Mouse (Mus musculus): Measurements from ENCODE around the gene Upp2. TPM values are rescaled to one million over a fixed set of nuclear protein-coding genes. Genes with fewer than 3 reads are reported as not detected.

Gene Upp2
- polyA plus RNA-seq (2012; rRNA removed): 4.8 and 7.6 TPM in 2 replicates

DNA sequence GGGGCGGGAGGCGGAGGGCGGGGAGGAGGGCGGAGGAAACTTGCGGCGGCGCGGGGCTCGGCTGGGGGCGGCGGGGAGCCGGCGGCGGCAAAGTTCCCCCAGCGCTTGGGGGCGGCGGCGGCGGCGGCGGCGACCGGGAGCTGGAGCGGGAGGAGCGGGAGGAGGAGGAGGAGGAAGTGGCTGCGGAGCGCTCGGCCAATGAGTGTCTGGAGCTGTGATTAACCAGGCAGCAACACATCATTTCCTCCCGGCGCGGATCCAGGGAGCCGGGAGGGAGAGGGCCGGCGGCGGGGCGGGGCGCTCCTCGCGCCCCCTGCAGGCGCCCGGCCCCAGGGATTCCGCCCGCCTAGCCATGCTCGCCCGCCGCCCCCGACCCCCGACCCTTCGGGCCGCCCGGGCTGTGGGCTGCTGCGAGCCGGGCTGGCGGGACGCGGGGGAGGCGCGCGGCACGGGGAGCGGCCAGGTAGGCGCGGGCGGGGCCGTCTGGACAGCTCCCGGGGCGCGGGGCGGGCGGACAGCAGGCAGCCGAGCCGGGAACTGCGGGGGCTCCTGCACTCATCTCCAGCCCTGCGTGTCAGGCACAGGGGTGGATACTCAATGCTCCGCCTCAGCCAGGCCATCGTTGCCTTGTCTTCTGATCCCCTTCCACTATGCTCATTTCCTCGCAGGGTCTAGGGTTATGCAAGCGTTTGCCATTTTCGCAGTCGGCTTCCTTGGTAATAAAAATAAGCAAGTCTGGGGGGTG is at the start of gene Upp2, which contains the start of gene Acvr1:
Gene Upp2 (plus strand): TSS at position 233 of the 745 bp plus-strand sequence.
Gene Acvr1 (minus strand): TSS at position 92 of the 745 bp plus-strand sequence.
- Histone ChIP-seq H3K4me1 (ENCODE audit: control insufficient read depth, insufficient read depth, low read length) (peaks cover 19% of the 10 kb centered on the region), H3K4me3 (replicated peaks; ENCODE audit: extremely low read depth, low read depth, low read length) (peak within 1 kb of the TSS; percentile 100)
- peak; percentile 84 for DNase-seq
- 1% methylated on average over 54 of the region's 80 CpGs for WGBS
- TF ChIP-seq CTCF (IDR thresholded peaks at IDR 0.05; ENCODE audit: insufficient read depth, low read length) (no peak), POLR2A (IDR thresholded peaks at IDR 0.05; ENCODE audit: borderline replicate concordance, extremely low read depth, low read depth, low read length) (peak; percentile 37; the same call in 1 of the 2 replicates)

- TF ChIP-seq CTCF (IDR thresholded peaks at IDR 0.05; ENCODE audit: insufficient read depth, low read length) (no peak), POLR2A (IDR thresholded peaks at IDR 0.05; ENCODE audit: borderline replicate concordance, extremely low read depth, low read depth, low read length) (no peak)
- Histone ChIP-seq H3K4me1 (ENCODE audit: control insufficient read depth, insufficient read depth, low read length) (peaks cover 4% of the 10 kb centered on the region), H3K4me3 (replicated peaks; ENCODE audit: extremely low read depth, low read depth, low read length) (no peak overlapping the region)
- DNase-seq: no peak
- 85% methylated on average over 1 of the region's 1 CpGs for WGBS
These were observed 48.6 kb upstream of the Upp2 start for GRCm38 (mm10) chr2:58518517-58518916.

GRCm38 (mm10) chr2:58520727-58521126 is 46.4 kb upstream of the Upp2 start:
- peaks cover 4% of the 10 kb centered on the region for H3K4me1 ChIP-seq (ENCODE audit: control insufficient read depth, insufficient read depth, low read length)
- H3K4me3 ChIP-seq (replicated peaks; ENCODE audit: extremely low read depth, low read depth, low read length): no peak overlapping the region
- TF ChIP-seq POLR2A (IDR thresholded peaks at IDR 0.05; ENCODE audit: borderline replicate concordance, extremely low read depth, low read depth, low read length) (no peak), CTCF (IDR thresholded peaks at IDR 0.05; ENCODE audit: insufficient read depth, low read length) (no peak)
- no peak for DNase-seq
- WGBS: 78% methylated on average over 9 of the region's 9 CpGs

GRCm38 (mm10) chr2:58521621-58522020 is 45.5 kb upstream of the Upp2 start:
- Histone ChIP-seq H3K4me3 (replicated peaks; ENCODE audit: extremely low read depth, low read depth, low read length) (no peak overlapping the region), H3K4me1 (ENCODE audit: control insufficient read depth, insufficient read depth, low read length) (peaks cover 4% of the 10 kb centered on the region)
- 59% methylated on average over 6 of the region's 6 CpGs for WGBS
- no peak for DNase-seq
- no peak for TF ChIP-seq CTCF (IDR thresholded peaks at IDR 0.05; ENCODE audit: insufficient read depth, low read length)
- TF ChIP-seq POLR2A (IDR thresholded peaks at IDR 0.05; ENCODE audit: borderline replicate concordance, extremely low read depth, low read depth, low read length): no peak

GRCm38 (mm10) chr2:58523097-58523496 is 44.0 kb upstream of the Upp2 start:
- no peaks in the 10 kb centered on the region; the same call in none of the 2 replicates for H3K4me1 ChIP-seq (ENCODE audit: control insufficient read depth, insufficient read depth, low read length)
- WGBS: 69% methylated on average over 12 of the region's 12 CpGs
- DNase-seq: no peak
- TF ChIP-seq POLR2A (IDR thresholded peaks at IDR 0.05; ENCODE audit: borderline replicate concordance, extremely low read depth, low read depth, low read length): no peak
- no peak for TF ChIP-seq CTCF (IDR thresholded peaks at IDR 0.05; ENCODE audit: insufficient read depth, low read length)
- H3K4me3 ChIP-seq (replicated peaks; ENCODE audit: extremely low read depth, low read depth, low read length): no peak overlapping the region

- no peak for TF ChIP-seq POLR2A (IDR thresholded peaks at IDR 0.05; ENCODE audit: borderline replicate concordance, extremely low read depth, low read depth, low read length)
- TF ChIP-seq CTCF (IDR thresholded peaks at IDR 0.05; ENCODE audit: insufficient read depth, low read length): no peak
- 86% methylated on average over 5 of the region's 5 CpGs for WGBS
- Histone ChIP-seq H3K4me1 (ENCODE audit: control insufficient read depth, insufficient read depth, low read length) (no peaks in the 10 kb centered on the region; the same call in 1 of the 2 replicates), H3K4me3 (replicated peaks; ENCODE audit: extremely low read depth, low read depth, low read length) (no peak overlapping the region)
- DNase-seq: no peak
These were observed 43.2 kb upstream of the Upp2 start for GRCm38 (mm10) chr2:58523894-58524293.

DNA sequence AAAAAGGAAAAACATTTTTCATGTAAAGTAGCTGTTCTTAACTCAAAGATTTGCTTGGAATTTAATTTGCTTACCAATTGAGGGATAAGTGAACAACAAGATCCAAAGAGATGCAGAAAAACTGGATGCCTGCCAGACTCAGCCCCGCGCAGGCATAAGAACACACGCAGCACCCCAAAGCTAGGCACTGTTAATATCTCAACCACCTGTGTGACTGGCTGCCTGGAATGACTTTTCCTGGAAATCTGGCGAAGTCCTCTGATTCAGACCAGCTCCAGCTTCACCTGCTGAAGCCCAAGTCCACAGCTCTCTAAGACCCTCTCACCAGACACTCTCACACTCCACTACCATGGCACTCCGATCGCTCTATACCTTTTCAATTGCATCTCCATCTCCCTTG is 42.7 kb upstream of the Upp2 start:
- Histone ChIP-seq H3K4me3 (replicated peaks; ENCODE audit: extremely low read depth, low read depth, low read length) (no peak overlapping the region), H3K4me1 (ENCODE audit: control insufficient read depth, insufficient read depth, low read length) (peaks cover 2% of the 10 kb centered on the region)
- WGBS: 89% methylated on average over 6 of the region's 6 CpGs
- no peak for TF ChIP-seq POLR2A (IDR thresholded peaks at IDR 0.05; ENCODE audit: borderline replicate concordance, extremely low read depth, low read depth, low read length)
- no peak for TF ChIP-seq CTCF (IDR thresholded peaks at IDR 0.05; ENCODE audit: insufficient read depth, low read length)
- no peak for DNase-seq

- no peak for TF ChIP-seq POLR2A (IDR thresholded peaks at IDR 0.05; ENCODE audit: borderline replicate concordance, extremely low read depth, low read depth, low read length)
- WGBS: 87% methylated on average over 3 of the region's 3 CpGs
- DNase-seq: no peak
- peaks cover 17% of the 10 kb centered on the region for H3K4me1 ChIP-seq (ENCODE audit: control insufficient read depth, insufficient read depth, low read length)
- H3K4me3 ChIP-seq (replicated peaks; ENCODE audit: extremely low read depth, low read depth, low read length): no peak overlapping the region
These were observed 39.3 kb upstream of the Upp2 start for GRCm38 (mm10) chr2:58527786-58528185.

DNA sequence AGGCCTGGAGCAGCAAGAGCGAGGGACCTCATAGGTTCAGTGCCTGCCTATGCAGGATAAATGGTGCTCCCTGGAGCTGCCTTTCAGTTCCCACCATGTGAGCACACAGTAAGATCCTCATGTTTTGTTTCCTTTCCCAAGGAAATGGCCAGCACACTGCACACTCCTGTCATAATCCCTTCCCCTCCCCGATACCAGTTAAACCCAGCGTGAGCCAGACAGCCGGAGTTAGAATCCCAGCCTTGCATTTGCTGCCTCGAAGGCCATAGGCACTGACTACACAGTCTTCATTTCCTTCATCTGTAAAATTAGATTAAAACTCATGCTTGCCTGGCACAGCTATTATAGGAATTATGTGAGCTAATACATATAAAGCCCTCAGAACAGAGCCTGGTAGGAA is 37.7 kb upstream of the Upp2 start:
- no peak overlapping the region for H3K4me3 ChIP-seq (replicated peaks; ENCODE audit: extremely low read depth, low read depth, low read length)
- H3K4me1 ChIP-seq (ENCODE audit: control insufficient read depth, insufficient read depth, low read length): peaks cover 27% of the 10 kb centered on the region
- 76% methylated on average over 5 of the region's 5 CpGs for WGBS
- no peak for DNase-seq
- TF ChIP-seq CTCF (IDR thresholded peaks at IDR 0.05; ENCODE audit: insufficient read depth, low read length): no peak
- TF ChIP-seq POLR2A (IDR thresholded peaks at IDR 0.05; ENCODE audit: borderline replicate concordance, extremely low read depth, low read depth, low read length): no peak

DNA sequence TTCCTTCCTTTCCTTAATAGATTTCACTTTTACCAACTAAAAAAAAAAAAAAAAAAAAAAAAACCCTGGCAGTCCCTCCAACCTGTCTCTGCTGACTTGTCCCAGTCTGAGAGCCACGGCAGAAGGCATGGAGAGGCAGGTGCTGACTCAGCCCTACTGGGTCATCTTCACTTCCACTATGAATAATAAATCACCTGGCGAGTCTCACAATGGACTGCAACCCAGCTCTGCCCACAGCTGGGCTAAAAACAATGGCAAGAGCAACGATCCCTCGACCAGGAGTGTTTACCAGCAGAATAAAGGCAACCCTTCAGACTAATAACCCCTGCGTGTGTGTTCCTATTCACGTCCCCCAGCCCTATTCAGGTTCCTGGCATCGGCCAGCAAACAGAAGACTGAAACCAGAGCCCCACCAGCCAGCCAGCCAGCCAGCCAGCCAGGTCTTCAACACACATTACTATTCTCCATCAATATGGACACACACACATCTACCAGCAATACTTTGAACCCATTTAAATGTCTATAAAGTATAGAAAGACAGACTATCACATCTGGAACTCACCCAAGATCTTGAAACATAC is 37.1 kb upstream of the Upp2 start:
- Histone ChIP-seq H3K4me3 (replicated peaks; ENCODE audit: extremely low read depth, low read depth, low read length) (no peak overlapping the region), H3K4me1 (ENCODE audit: control insufficient read depth, insufficient read depth, low read length) (peaks cover 27% of the 10 kb centered on the region)
- WGBS: 44% methylated on average over 7 of the region's 7 CpGs
- no peak for DNase-seq
- TF ChIP-seq CTCF (IDR thresholded peaks at IDR 0.05; ENCODE audit: insufficient read depth, low read length): no peak
- no peak for TF ChIP-seq POLR2A (IDR thresholded peaks at IDR 0.05; ENCODE audit: borderline replicate concordance, extremely low read depth, low read depth, low read length)
